Mouse (Mus musculus) forebrain, embryonic 16.5 days (tissue): ENCODE measurements around the gene Atxn1l. TPM values are rescaled to one million over a fixed set of nuclear protein-coding genes. Genes with fewer than 3 reads are reported as not detected.
A peak's percentile ranks its signal among the peaks of the same experiment; 100 is the strongest.

Experiments used
- ATAC-seq: fragments of 200-750 bp; cut with Nextera tagmentation; 2 replicates; pipeline ENCODE4 v1.8.0; 2017; ENCODE audit warnings: mild to moderate bottlenecking, moderate library complexity
- H3K27ac ChIP-seq: fragments of 300-500 bp; sonication (generic); 2 replicates; pipeline ENCODE4 v1.5.1; 2014; ENCODE audit warnings: low read length, control low read depth
- H3K27me3 ChIP-seq: fragments of 300-500 bp; sonication (generic); replicated peaks from 2 replicates; pipeline ENCODE4 v1.6.1; 2014; ENCODE audit warnings: low read length; ENCODE audit not compliant: control insufficient read depth, insufficient read depth
- H3K36me3 ChIP-seq: fragments of 300-500 bp; sonication (generic); 2 replicates; pipeline ENCODE4 v1.6.1; 2014; ENCODE audit not compliant: control insufficient read depth, insufficient read depth
- H3K4me1 ChIP-seq: fragments of 300-500 bp; sonication (generic); replicated peaks from 2 replicates; pipeline ENCODE4 v1.6.1; 2014; ENCODE audit warnings: low read length; ENCODE audit not compliant: control insufficient read depth, insufficient read depth
- H3K4me2 ChIP-seq: fragments of 300-500 bp; sonication (generic); 2 replicates; pipeline ENCODE4 v1.6.1; 2014; ENCODE audit warnings: mild to moderate bottlenecking, low read length, control low read depth
- H3K4me3 ChIP-seq: fragments of 300-500 bp; sonication (generic); replicated peaks from 2 replicates; pipeline ENCODE4 v1.5.1; 2014; ENCODE audit warnings: mild to moderate bottlenecking, low read length, control low read depth
- H3K9ac ChIP-seq: fragments of 300-500 bp; sonication (generic); replicated peaks from 2 replicates; pipeline ENCODE4 v1.6.1; 2014; ENCODE audit warnings: low read depth, low read length, control low read depth
- H3K9me3 ChIP-seq: fragments of 300-500 bp; sonication (generic); 2 replicates; pipeline ENCODE4 v1.6.1; 2016; ENCODE audit warnings: low read length; ENCODE audit not compliant: control insufficient read depth
- WGBS: fragments of 180-500 bp; shearing (Covaris S2); extraction: QIAGEN DNeasy Blood & Tissue Kit; methylation state at CpG from one replicate; pipeline ENCODE4 v1.1.7; 2014; 5-methylcytosine and 5-hydroxymethylcytosine counted together
- polyA plus RNA-seq: library from polyadenylated mRNA; unstranded; fragments of >200 nt; fragmentation: Nextera tagmentation; extraction: Ambion mirVana; gene quantifications from 2 replicates; pipeline ENCODE4 v1.2.1, GENCODE M21; 2015

The Atxn1l gene
- polyA plus RNA-seq, 1 experiment from 2014 or later: 4.4 TPM

DNA sequence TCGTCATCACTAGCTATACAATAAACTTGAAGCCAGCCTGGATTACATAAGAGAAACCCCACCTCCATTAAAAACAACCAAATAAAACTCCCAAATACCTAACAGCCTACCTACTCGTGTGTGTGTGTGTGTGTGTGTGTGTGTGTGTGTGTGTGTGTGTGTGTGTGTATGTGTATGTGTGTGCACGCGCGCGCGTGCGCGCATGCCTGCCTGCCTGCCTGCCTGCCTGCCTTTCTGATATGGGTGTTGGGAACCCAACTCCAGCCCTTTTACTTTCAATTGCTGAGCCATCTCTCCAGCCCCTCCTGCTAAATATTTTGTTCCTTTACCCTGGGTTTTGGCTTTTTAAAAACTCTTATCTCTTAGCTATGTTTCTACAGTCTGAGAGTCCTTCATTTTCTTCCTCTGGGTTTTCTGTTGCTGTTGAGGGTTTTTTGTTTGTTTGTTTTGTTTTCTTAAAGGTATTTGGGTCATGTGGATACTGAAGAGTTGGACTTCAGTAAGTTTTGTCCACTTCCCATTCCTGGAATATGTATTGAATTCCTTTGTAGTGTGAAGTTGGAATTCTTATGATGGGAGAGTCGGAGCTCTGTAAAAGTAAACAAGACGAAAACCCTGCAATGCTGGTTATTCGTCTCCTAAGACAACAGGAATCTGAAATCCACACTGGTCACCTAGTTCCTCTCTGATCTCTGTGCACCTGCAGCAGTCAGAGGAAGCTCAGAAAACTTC lies 10.1 kb upstream of the Atxn1l start:
- Histone ChIP-seq H3K27me3 (no peaks in the 10 kb centered on the region), H3K27ac (no peak overlapping the region), H3K4me2 (no peak overlapping the region), H3K36me3 (no peaks in the 10 kb centered on the region), H3K9ac (no peak overlapping the region), H3K9me3 (no peaks in the 10 kb centered on the region), H3K4me3 (no peak overlapping the region), H3K4me1 (no peaks in the 10 kb centered on the region)
- 88% methylated on average over 9 of the region's 12 CpGs for whole genome bisulfite sequencing
- ATAC-seq: no peak

- Histone ChIP-seq H3K9ac (peak overlapping the region; percentile 99), H3K9me3 (no peaks in the 10 kb centered on the region), H3K27ac (no peak overlapping the region), H3K4me1 (peaks cover 12% of the 10 kb centered on the region), H3K36me3 (peaks cover 5% of the 10 kb centered on the region; the same call in 1 of the 2 replicates), H3K4me2 (peak overlapping the region; percentile 93), H3K4me3 (peak overlapping the region; percentile 99), H3K27me3 (no peaks in the 10 kb centered on the region)
- 80% methylated on average over 1 of the region's 1 CpGs for WGBS
- ATAC-seq: no peak
Measured at GRCm38 (mm10) chr8:109738049-109738380, 476 bp upstream of the Atxn1l start.

GRCm38 (mm10) chr8:109736819-109737218 lies 720 bp downstream of the Atxn1l start:
- Histone ChIP-seq H3K4me2 (peak overlapping the region; percentile 93), H3K4me3 (peak overlapping the region; percentile 99), H3K9me3 (no peaks in the 10 kb centered on the region), H3K9ac (peak overlapping the region; percentile 99), H3K27me3 (no peaks in the 10 kb centered on the region), H3K36me3 (peaks cover 10% of the 10 kb centered on the region), H3K27ac (no peak overlapping the region), H3K4me1 (peaks cover 12% of the 10 kb centered on the region)
- no peak; the same call in 1 of the 2 replicates for ATAC-seq
- WGBS: 4% methylated on average over 8 of the region's 8 CpGs

GRCm38 (mm10) chr8:109734018-109734417 lies 3.5 kb downstream of the Atxn1l start:
- no peaks in the 10 kb centered on the region for H3K27me3 ChIP-seq
- no peak for ATAC-seq
- no peaks in the 10 kb centered on the region for H3K9me3 ChIP-seq
- 91% methylated on average over 3 of the region's 3 CpGs for WGBS
- H3K4me3 ChIP-seq: no peak overlapping the region
- no peak overlapping the region for H3K4me2 ChIP-seq
- peaks cover 12% of the 10 kb centered on the region for H3K4me1 ChIP-seq
- no peak overlapping the region for H3K9ac ChIP-seq
- H3K27ac ChIP-seq: no peak overlapping the region
- H3K36me3 ChIP-seq: peaks cover 19% of the 10 kb centered on the region

- H3K9ac ChIP-seq: no peak overlapping the region
- no peak overlapping the region for H3K4me2 ChIP-seq
- 79% methylated on average over 3 of the region's 3 CpGs for WGBS
- H3K4me1 ChIP-seq: peaks cover 1% of the 10 kb centered on the region; the same call in 1 of the 2 replicates
- H3K27ac ChIP-seq: no peak overlapping the region
- ATAC-seq: no peak
- H3K4me3 ChIP-seq: no peak overlapping the region
- H3K27me3 ChIP-seq: no peaks in the 10 kb centered on the region
- H3K36me3 ChIP-seq: peaks cover 32% of the 10 kb centered on the region
- H3K9me3 ChIP-seq: no peaks in the 10 kb centered on the region
Measured at GRCm38 (mm10) chr8:109731012-109731411, 6.5 kb downstream of the Atxn1l start.

- H3K27ac ChIP-seq: no peak overlapping the region
- no peaks in the 10 kb centered on the region for H3K27me3 ChIP-seq
- H3K4me2 ChIP-seq: no peak overlapping the region
- peaks cover 67% of the 10 kb centered on the region for H3K36me3 ChIP-seq
- WGBS: 93% methylated on average over 3 of the region's 3 CpGs
- no peaks in the 10 kb centered on the region for H3K9me3 ChIP-seq
- ATAC-seq: no peak
- H3K9ac ChIP-seq: no peak overlapping the region
- no peak overlapping the region for H3K4me3 ChIP-seq
- H3K4me1 ChIP-seq: no peaks in the 10 kb centered on the region
Measured at GRCm38 (mm10) chr8:109725106-109725505, 12.4 kb downstream of the Atxn1l start.

GRCm38 (mm10) chr8:109714961-109715360 lies 22.6 kb downstream of the Atxn1l start:
- Histone ChIP-seq H3K4me1 (no peaks in the 10 kb centered on the region), H3K36me3 (peaks cover 47% of the 10 kb centered on the region), H3K27me3 (no peaks in the 10 kb centered on the region)

DNA sequence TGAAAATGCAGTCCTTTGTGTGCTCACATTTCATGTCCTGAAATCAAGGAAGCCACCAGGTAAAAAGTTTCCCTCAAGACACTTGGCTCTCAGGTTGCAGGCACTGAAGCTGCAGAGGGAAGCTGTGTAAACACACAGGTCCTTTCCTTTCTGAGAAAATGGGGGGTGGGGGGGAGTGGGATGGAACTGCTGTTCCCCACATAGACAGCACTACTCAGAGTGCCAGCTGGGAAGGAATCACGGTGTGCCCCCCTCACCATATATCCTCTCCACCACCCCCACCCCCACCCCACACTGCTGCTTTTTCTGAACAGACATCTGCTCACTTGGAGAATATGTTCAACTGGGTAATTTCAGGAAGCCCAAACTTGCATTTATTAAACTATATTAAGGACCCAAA lies 25.0 kb downstream of the Atxn1l start:
- H3K9me3 ChIP-seq: no peaks in the 10 kb centered on the region
- H3K9ac ChIP-seq: no peak overlapping the region
- H3K27ac ChIP-seq: no peak overlapping the region
- no peak overlapping the region for H3K4me2 ChIP-seq
- no peak for ATAC-seq
- H3K36me3 ChIP-seq: peaks cover 47% of the 10 kb centered on the region
- peaks cover 15% of the 10 kb centered on the region for H3K4me1 ChIP-seq
- H3K27me3 ChIP-seq: no peaks in the 10 kb centered on the region
- H3K4me3 ChIP-seq: no peak overlapping the region
- WGBS: 50% methylated on average over 1 of the region's 1 CpGs

More at GRCm38 (mm10) chr8:109714961-109715360, 22.6 kb downstream of the Atxn1l start:
- H3K27ac ChIP-seq: no peak overlapping the region
- H3K4me2 ChIP-seq: no peak overlapping the region
- 96% methylated on average over 5 of the region's 5 CpGs for WGBS
- ATAC-seq: no peak
- no peaks in the 10 kb centered on the region for H3K9me3 ChIP-seq
- H3K9ac ChIP-seq: no peak overlapping the region
- H3K4me3 ChIP-seq: no peak overlapping the region

GRCm38 (mm10) chr8:109707921-109708320 lies 29.6 kb downstream of the Atxn1l start:
- no peak for ATAC-seq

More at GRCm38 (mm10) chr8:109707921-109708320, 29.6 kb downstream of the Atxn1l start:
- Histone ChIP-seq H3K36me3 (peaks cover 33% of the 10 kb centered on the region), H3K4me3 (no peak overlapping the region), H3K4me2 (no peak overlapping the region), H3K27ac (no peak overlapping the region), H3K27me3 (no peaks in the 10 kb centered on the region), H3K9me3 (no peaks in the 10 kb centered on the region), H3K4me1 (peaks cover 32% of the 10 kb centered on the region), H3K9ac (no peak overlapping the region)
- WGBS: 96% methylated on average over 4 of the region's 4 CpGs
